Mouse (Mus musculus): ENCODE results near the gene Pabpc5. TPM values are rescaled to one million over a fixed set of nuclear protein-coding genes. Genes with fewer than 3 reads are reported as not detected.
A peak's percentile ranks its signal among the peaks of the same experiment; 100 is the strongest.

Gene Pabpc5
- 0.22 and 0.36 TPM in 2 replicates for polyA plus RNA-seq (2015; fragmentation: Nextera tagmentation; extraction: Ambion mirVana)

GRCm38 (mm10) chrX:119927081-119927571 is at the start of gene Pabpc5:
TSS of gene Pabpc5 (plus strand) at chrX:119927196.
- H3K36me3 ChIP-seq: no peaks in the 10 kb centered on the region
- H3K4me1 ChIP-seq: no peaks in the 10 kb centered on the region
- no peak within 1 kb of the TSS for H3K9ac ChIP-seq
- ATAC-seq (ENCODE audit: insufficient read depth, low FRiP score, low read depth): peak; percentile 90
- no peaks in the 10 kb centered on the region for H3K27me3 ChIP-seq (replicated peaks)
- no peaks in the 10 kb centered on the region for H3K9me3 ChIP-seq
- H3K4me3 ChIP-seq (replicated peaks): peak within 1 kb of the TSS; percentile 38
- 0 out of 2 replicates have a peak within 1 kb of the TSS, but pooled peaks have one; percentile 26 for H3K27ac ChIP-seq
- H3K4me2 ChIP-seq: peak within 1 kb of the TSS; percentile 50
- 10% methylated on average over 21 of the region's 21 CpGs for WGBS

- ATAC-seq (ENCODE audit: insufficient read depth, low FRiP score, low read depth): no peak
- no peak overlapping the region for H3K27ac ChIP-seq
- 74% methylated on average over 3 of the region's 3 CpGs for WGBS
These were observed 39.9 kb upstream of the Pabpc5 start for GRCm38 (mm10) chrX:119886957-119887593.

GRCm38 (mm10) chrX:119888326-119888920 is 38.6 kb upstream of the Pabpc5 start:
- no peaks in the 10 kb centered on the region for H3K9me3 ChIP-seq
- 65% methylated on average over 6 of the region's 6 CpGs for WGBS
- no peak for ATAC-seq (ENCODE audit: insufficient read depth, low FRiP score, low read depth)
- H3K27ac ChIP-seq: no peak overlapping the region
- no peaks in the 10 kb centered on the region for H3K36me3 ChIP-seq
- H3K4me1 ChIP-seq: no peaks in the 10 kb centered on the region
- H3K4me3 ChIP-seq (replicated peaks): no peak overlapping the region
- no peaks in the 10 kb centered on the region for H3K27me3 ChIP-seq (replicated peaks)
- no peak overlapping the region for H3K9ac ChIP-seq
- H3K4me2 ChIP-seq: no peak overlapping the region

More at GRCm38 (mm10) chrX:119886957-119887593, 39.9 kb upstream of the Pabpc5 start:
- H3K9ac ChIP-seq: no peak overlapping the region
- H3K4me3 ChIP-seq (replicated peaks): no peak overlapping the region
- no peaks in the 10 kb centered on the region for H3K9me3 ChIP-seq
- H3K4me2 ChIP-seq: no peak overlapping the region
- no peaks in the 10 kb centered on the region for H3K36me3 ChIP-seq
- no peaks in the 10 kb centered on the region for H3K27me3 ChIP-seq (replicated peaks)
- no peaks in the 10 kb centered on the region for H3K4me1 ChIP-seq

GRCm38 (mm10) chrX:119927852-119928251 is 856 bp downstream of the Pabpc5 start:
- 90% methylated on average over 5 of the region's 5 CpGs for WGBS
- Histone ChIP-seq H3K27ac (no peak overlapping the region), H3K9me3 (no peaks in the 10 kb centered on the region), H3K4me2 (peak overlapping the region; percentile 50), H3K4me1 (no peaks in the 10 kb centered on the region), H3K36me3 (no peaks in the 10 kb centered on the region), H3K9ac (no peak overlapping the region), H3K4me3 (replicated peaks) (no peak overlapping the region), H3K27me3 (replicated peaks) (no peaks in the 10 kb centered on the region)
- ATAC-seq (ENCODE audit: insufficient read depth, low FRiP score, low read depth): no peak
